Mouse (Mus musculus): ENCODE measurements around the gene Prdx4. TPM values are rescaled to one million over a fixed set of nuclear protein-coding genes. Genes with fewer than 3 reads are reported as not detected.

The Prdx4 gene
- total RNA-seq (2023; ENCODE audit: inconsistent age): 13.9 to 19.3 TPM (median 16.7 TPM) in 4 replicates

GRCm38 (mm10) chrX:155340654-155341053 is at the start of gene Prdx4:
TSS of gene Prdx4 (minus strand) at chrX:155340754.

Other genes starting within 250 kb of the Prdx4 start
- not detected in 4 replicates for gene Magea2, start 247.1 kb downstream of the Prdx4 start, total RNA-seq (2023; ENCODE audit: inconsistent age)
- gene Cldn34b2, start 212.3 kb downstream of the Prdx4 start, total RNA-seq (2023; ENCODE audit: inconsistent age): not detected in 4 replicates
- gene Sat1, start 124.3 kb downstream of the Prdx4 start, total RNA-seq (2023; ENCODE audit: inconsistent age): 302 to 337 TPM (median 306 TPM) in 4 replicates
- gene Acot9, start 78.3 kb downstream of the Prdx4 start, total RNA-seq (2023; ENCODE audit: inconsistent age): 25.2 to 30.4 TPM (median 26.8 TPM) in 4 replicates

Measured in B cell, adult (primary cell).